Mouse (Mus musculus): ENCODE measurements around the gene Gm32742.

Gm32742 gene

GRCm38 (mm10) chr9:51165312-51166180 is at the start of gene Gm32742:
Gene Gm32742, minus strand, starts transcription at chr9:51165517.
- WGBS: 60% methylated on average over 6 of the region's 6 CpGs

GRCm38 (mm10) chr9:51213729-51214237 is 48.5 kb upstream of the Gm32742 start:
- 72% methylated on average over 6 of the region's 6 CpGs for WGBS

GRCm38 (mm10) chr9:51213023-51213728 is 47.9 kb upstream of the Gm32742 start, which contains the start of gene Pou2af1:
Gene Pou2af1, plus strand, starts transcription at chr9:51213708.
- 77% methylated on average over 20 of the region's 20 CpGs for WGBS

GRCm38 (mm10) chr9:51211191-51211590 is 45.9 kb upstream of the Gm32742 start:
- WGBS: 79% methylated on average over 6 of the region's 6 CpGs

- 78% methylated on average over 2 of the region's 2 CpGs for WGBS
Measured at GRCm38 (mm10) chr9:51208974-51209332, 43.6 kb upstream of the Gm32742 start.

GRCm38 (mm10) chr9:51194790-51195189 is 29.5 kb upstream of the Gm32742 start:
- WGBS: 65% methylated on average over 4 of the region's 4 CpGs

GRCm38 (mm10) chr9:51190655-51191054 is 25.3 kb upstream of the Gm32742 start:
- 82% methylated on average over 3 of the region's 3 CpGs for WGBS

GRCm38 (mm10) chr9:51185871-51186270 is 20.6 kb upstream of the Gm32742 start:
- 52% methylated on average over 5 of the region's 5 CpGs for WGBS

GRCm38 (mm10) chr9:51185386-51185785 is 20.1 kb upstream of the Gm32742 start:
- WGBS: 43% methylated on average over 4 of the region's 4 CpGs

- 71% methylated on average over 15 of the region's 15 CpGs for WGBS
Measured at GRCm38 (mm10) chr9:51182716-51183710, 17.7 kb upstream of the Gm32742 start.

GRCm38 (mm10) chr9:51180621-51181020 is 15.3 kb upstream of the Gm32742 start:
- 20% methylated on average over 5 of the region's 5 CpGs for WGBS

- WGBS: 97% methylated on average over 1 of the region's 1 CpGs
Measured at GRCm38 (mm10) chr9:51178297-51178696, 13.0 kb upstream of the Gm32742 start.

- 95% methylated on average over 1 of the region's 1 CpGs for WGBS
Measured at GRCm38 (mm10) chr9:51175722-51176121, 10.4 kb upstream of the Gm32742 start.

- WGBS: 73% methylated on average over 8 of the region's 8 CpGs
Measured at GRCm38 (mm10) chr9:51174890-51175464, 9.7 kb upstream of the Gm32742 start.

- 82% methylated on average over 6 of the region's 6 CpGs for WGBS
Measured at GRCm38 (mm10) chr9:51170298-51170697, 5.0 kb upstream of the Gm32742 start.

- 96% methylated on average over 7 of the region's 7 CpGs for WGBS
Measured at GRCm38 (mm10) chr9:51169133-51169532, 3.8 kb upstream of the Gm32742 start.

GRCm38 (mm10) chr9:51168698-51169097 is 3.4 kb upstream of the Gm32742 start:
- WGBS: 80% methylated on average over 5 of the region's 5 CpGs

GRCm38 (mm10) chr9:51167954-51168353 is 2.6 kb upstream of the Gm32742 start:
- WGBS: 58% methylated on average over 11 of the region's 11 CpGs

- WGBS: 91% methylated on average over 5 of the region's 5 CpGs
Measured at GRCm38 (mm10) chr9:51163989-51164388, 1.3 kb downstream of the Gm32742 start.

- 23% methylated on average over 4 of the region's 4 CpGs for WGBS
Measured at GRCm38 (mm10) chr9:51161771-51162388, 3.4 kb downstream of the Gm32742 start.

Data from cerebral cortex, adult 2 months (tissue).